Mouse (Mus musculus) CH12.LX (cell line): ENCODE results near the gene Cd163l1. TPM values are rescaled to one million over a fixed set of nuclear protein-coding genes. Genes with fewer than 3 reads are reported as not detected.

Experiments used
- DNase-seq: peaks from one replicate; pipeline ENCODE4 v3.0.0-alpha.2; 2013; ENCODE audit errors: extremely low read depth
- H3K27ac ChIP-seq: 2 replicates; pipeline ENCODE4 v1.5.1; 2012; ENCODE audit warnings: low read depth, mild to moderate bottlenecking, control low read depth, moderate library complexity; ENCODE audit not compliant: insufficient read depth
- H3K27me3 ChIP-seq: replicated peaks from 2 replicates; pipeline ENCODE3; 2012; ENCODE audit warnings: inconsistent platforms
- H3K36me3 ChIP-seq, 2 experiments: replicated peaks in 1 of 2; 2 replicates each; pipeline versions ENCODE3 to v1.6.1; 2012; ENCODE audit warnings: inconsistent platforms in 1 of 2, low read length in 1 of 2, mild to moderate bottlenecking in 1 of 2, mixed read lengths in 1 of 2, moderate library complexity in 1 of 2; ENCODE audit not compliant: control insufficient read depth in 1 of 2, insufficient read depth in 1 of 2
- H3K4me1 ChIP-seq, 2 experiments: 2 replicates each; pipeline ENCODE4 v1.6.1; 2012; ENCODE audit warnings: inconsistent platforms in 1 of 2, moderate library complexity in 1 of 2; ENCODE audit not compliant: insufficient read depth in 2 of 2, control insufficient read depth in 1 of 2
- H3K4me2 ChIP-seq: 2 replicates; pipeline ENCODE4 v1.6.1; 2012; ENCODE audit warnings: low read depth, mild to moderate bottlenecking, control low read depth; ENCODE audit not compliant: poor library complexity, insufficient read depth, severe bottlenecking
- H3K4me3 ChIP-seq, 3 experiments: fragments of 150-350 bp in 1 of 3; sonication (generic) in 1 of 3; replicated peaks in 1 of 3; 2 replicates each; pipeline versions ENCODE3 to v1.5.1; 2011 to 2012; ENCODE audit warnings: low read depth in 2 of 3, low read length in 2 of 3, mild to moderate bottlenecking in 2 of 3, moderate library complexity in 2 of 3, control low read depth in 1 of 3, improper control_type of control experiment in 1 of 3, inconsistent platforms in 1 of 3, mixed read lengths in 1 of 3; ENCODE audit not compliant: poor library complexity in 1 of 3
- H3K79me2 ChIP-seq: replicated peaks from 2 replicates; pipeline ENCODE4 v1.6.1; 2012; ENCODE audit warnings: mild to moderate bottlenecking, moderate library complexity; ENCODE audit not compliant: control insufficient read depth, poor library complexity, insufficient read depth, severe bottlenecking; ENCODE audit errors: extremely low read depth
- H3K9ac ChIP-seq: 2 replicates; pipeline ENCODE4 v1.6.1; 2012; ENCODE audit warnings: low read depth, mild to moderate bottlenecking, control low read depth, moderate library complexity; ENCODE audit not compliant: insufficient read depth
- H3K9me3 ChIP-seq: replicated peaks from 2 replicates; pipeline ENCODE3; 2012; ENCODE audit warnings: low read length, inconsistent platforms, mixed read lengths
- BHLHE40 ChIP-seq: IDR thresholded peaks from 2 replicates; pipeline ENCODE4 v1.6.1; 2011; ENCODE audit warnings: mild to moderate bottlenecking, low read depth, low read length, improper control_type of control experiment
- CHD1 ChIP-seq: IDR thresholded peaks from 2 replicates; pipeline ENCODE4 v1.6.1; 2012; ENCODE audit warnings: low read depth, low read length, improper control_type of control experiment, inconsistent platforms
- CHD2 ChIP-seq: IDR thresholded peaks from 2 replicates; pipeline ENCODE4 v1.6.1; 2011; ENCODE audit warnings: low read length, improper control_type of control experiment
- CTCF ChIP-seq, 2 experiments: IDR thresholded peaks in 1 of 2; conservative IDR thresholded peaks in 1 of 2; 2 replicates each; pipeline ENCODE4 v1.5.1; 2011 to 2012; ENCODE audit warnings: low read depth in 2 of 2, low read length in 2 of 2, improper control_type of control experiment in 1 of 2, inconsistent platforms in 1 of 2, mild to moderate bottlenecking in 1 of 2, moderate library complexity in 1 of 2
- E2F4 ChIP-seq: IDR thresholded peaks from 2 replicates; pipeline ENCODE4 v1.6.1; 2011; ENCODE audit warnings: low read depth, low read length, improper control_type of control experiment; ENCODE audit not compliant: insufficient replicate concordance
- EP300 ChIP-seq: IDR thresholded peaks from 2 replicates; pipeline ENCODE4 v1.6.1; 2011; ENCODE audit warnings: low read length, improper control_type of control experiment
- GABPA ChIP-seq: IDR thresholded peaks from 2 replicates; pipeline ENCODE4 v1.6.1; 2012; ENCODE audit warnings: low read depth, low read length, improper control_type of control experiment, inconsistent platforms; ENCODE audit not compliant: insufficient replicate concordance
- JUN ChIP-seq: IDR thresholded peaks from 2 replicates; pipeline ENCODE4 v1.6.1; 2011; ENCODE audit warnings: low read depth, mild to moderate bottlenecking, low read length, improper control_type of control experiment, moderate library complexity; ENCODE audit not compliant: insufficient read depth
- KAT2A ChIP-seq: IDR thresholded peaks from 2 replicates; pipeline ENCODE4 v1.6.1; 2012; ENCODE audit warnings: low read length, improper control_type of control experiment, inconsistent platforms; ENCODE audit not compliant: insufficient replicate concordance
- MAZ ChIP-seq: IDR thresholded peaks from 2 replicates; pipeline ENCODE4 v1.6.1; 2012; ENCODE audit warnings: low read depth, mild to moderate bottlenecking, inconsistent platforms, low read length, improper control_type of control experiment, moderate library complexity
- MEF2A ChIP-seq: IDR thresholded peaks from 2 replicates; pipeline ENCODE4 v1.6.1; 2014; ENCODE audit warnings: low read depth, mild to moderate bottlenecking, inconsistent platforms, low read length, improper control_type of control experiment, borderline replicate concordance
- MXI1 ChIP-seq: IDR thresholded peaks from 2 replicates; pipeline ENCODE4 v1.6.1; 2011; ENCODE audit warnings: mild to moderate bottlenecking, low read depth, low read length, improper control_type of control experiment
- NRF1 ChIP-seq: IDR thresholded peaks from 2 replicates; pipeline ENCODE4 v1.6.1; 2014; ENCODE audit warnings: low read depth, mild to moderate bottlenecking, inconsistent platforms, low read length, improper control_type of control experiment, moderate library complexity
- PAX5 ChIP-seq: IDR thresholded peaks from 2 replicates; pipeline ENCODE4 v1.6.1; 2012; ENCODE audit warnings: low read length, inconsistent platforms, mixed read lengths
- POLR2A ChIP-seq: IDR thresholded peaks from 2 replicates; pipeline ENCODE4 v1.6.1; 2011; ENCODE audit warnings: low read depth, mild to moderate bottlenecking, improper control_type of control experiment, low read length
- POLR2AphosphoS2 ChIP-seq: IDR thresholded peaks from 2 replicates; pipeline ENCODE4 v1.6.1; 2011; ENCODE audit warnings: low read depth, low read length, improper control_type of control experiment
- RAD21 ChIP-seq: IDR thresholded peaks from 2 replicates; pipeline ENCODE4 v1.6.1; 2011; ENCODE audit warnings: low read depth, mild to moderate bottlenecking, low read length, improper control_type of control experiment, moderate library complexity
- SIN3A ChIP-seq: IDR thresholded peaks from 2 replicates; pipeline ENCODE4 v1.6.1; 2012; ENCODE audit warnings: low read length, improper control_type of control experiment, inconsistent platforms
- TBP ChIP-seq: conservative IDR thresholded peaks from 2 replicates; pipeline ENCODE4 v1.6.1; 2011; ENCODE audit warnings: low read depth, low read length, improper control_type of control experiment
- USF1 ChIP-seq: IDR thresholded peaks from 2 replicates; pipeline ENCODE4 v1.6.1; 2014; ENCODE audit warnings: low read depth, mild to moderate bottlenecking, inconsistent platforms, low read length, improper control_type of control experiment
- USF2 ChIP-seq: conservative IDR thresholded peaks from 2 replicates; pipeline ENCODE4 v1.6.1; 2011; ENCODE audit warnings: low read depth, low read length, improper control_type of control experiment
- ZC3H11A ChIP-seq: IDR thresholded peaks from 2 replicates; pipeline ENCODE4 v1.6.1; 2012; ENCODE audit warnings: low read depth, mild to moderate bottlenecking, inconsistent platforms, low read length, improper control_type of control experiment
- dilution Hi-C: fragments of 300-500 bp; cut with MboI; formaldehyde crosslinking; loops from 2 replicates; pipeline ENCODE4 v1.14.3; 2020; ENCODE audit warnings: low sequenced_read_pairs; ENCODE audit not compliant: extremely low pct_unique_long_range_greater_than_20kb, extremely low pct_ligation_motif_present
- in situ Hi-C: fragments of 300-500 bp; cut with MboI; formaldehyde crosslinking; loops from 3 replicates; pipeline ENCODE4 v1.14.3; 2019; ENCODE audit warnings: low sequenced_read_pairs, low pct_ligation_motif_present, low pct_unique_long_range_greater_than_20kb, mixed read lengths
- polyA plus RNA-seq: library from polyadenylated mRNA; unstranded; fragments of >175 nt; gene quantifications from 2 replicates; pipeline ENCODE4 v1.2.1, GENCODE M21; 2012; ENCODE audit warnings: low read depth; ENCODE audit not compliant: insufficient read length
- total RNA-seq, 2 experiments: library from RNA; depleted of rRNA; stranded (reverse); fragments of 300-350 nt in 1 of 2; fragments of >200 nt in 1 of 2; gene quantifications; 2 replicates each; pipeline ENCODE4 v1.2.3; 2012 to 2014

Gene Cd163l1
- total and polyA plus RNA-seq, 3 experiments, result not detected

DNA sequence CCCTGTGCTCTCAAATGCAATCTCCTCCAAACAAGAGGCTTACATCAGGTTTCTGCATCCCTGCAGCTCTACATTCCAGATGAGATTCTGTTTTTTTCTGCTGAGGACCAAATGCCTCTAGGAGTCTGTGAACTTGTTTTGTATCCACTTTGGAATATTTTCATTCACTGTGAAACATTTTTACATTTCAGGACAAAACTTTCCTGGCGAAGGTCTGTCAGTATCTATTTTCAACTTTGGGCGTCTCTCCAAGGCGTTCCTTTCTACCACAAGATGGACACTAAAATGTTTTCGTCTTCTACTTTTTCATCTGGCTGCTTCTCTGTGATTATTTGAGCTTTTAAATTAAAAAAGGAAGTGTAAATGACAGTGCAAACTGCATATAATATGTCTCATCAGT, 24.0 kb upstream of the Cd163l1 start:
- no peak overlapping the region for H3K27ac ChIP-seq
- no peak for DNase-seq
- dilution Hi-C loops, result no loop called here
- no peaks in the 10 kb centered on the region for H3K9me3 ChIP-seq
- H3K9ac ChIP-seq, result no peak overlapping the region
- TF ChIP-seq ZC3H11A, result no peak
- TF ChIP-seq MAZ, result no peak
- no peak for TF ChIP-seq USF2
- TF ChIP-seq CHD1, result no peak
- no peak for TF ChIP-seq POLR2A
- TF ChIP-seq POLR2AphosphoS2, result no peak
- TF ChIP-seq JUN, result no peak
- TF ChIP-seq CTCF (conservative IDR thresholded peaks at IDR 0.05 in 1 of 2, IDR thresholded peaks at IDR 0.05 in 1 of 2; ENCODE audit: low read depth in 2 of 2, low read length in 2 of 2), result no peak
- no peak for TF ChIP-seq CHD2
- TF ChIP-seq TBP, result no peak
- no peak for TF ChIP-seq EP300
- no peak for TF ChIP-seq USF1
- TF ChIP-seq GABPA, result no peak
- TF ChIP-seq, all 38 proteins: peak for 0
- Histone ChIP-seq H3K27me3 (peaks cover 88% of the 10 kb centered on the region), H3K4me2 (no peak overlapping the region), H3K36me3 (no peaks in the 10 kb centered on the region), H3K4me3 (no peak overlapping the region), H3K79me2 (no peaks in the 10 kb centered on the region), H3K4me1 (no peaks in the 10 kb centered on the region)
- in situ Hi-C loops, result loop anchor here (25.0 kb wide), 1 partner anchor 593 kb away; the partner anchor contains the start of gene Syce1

DNA sequence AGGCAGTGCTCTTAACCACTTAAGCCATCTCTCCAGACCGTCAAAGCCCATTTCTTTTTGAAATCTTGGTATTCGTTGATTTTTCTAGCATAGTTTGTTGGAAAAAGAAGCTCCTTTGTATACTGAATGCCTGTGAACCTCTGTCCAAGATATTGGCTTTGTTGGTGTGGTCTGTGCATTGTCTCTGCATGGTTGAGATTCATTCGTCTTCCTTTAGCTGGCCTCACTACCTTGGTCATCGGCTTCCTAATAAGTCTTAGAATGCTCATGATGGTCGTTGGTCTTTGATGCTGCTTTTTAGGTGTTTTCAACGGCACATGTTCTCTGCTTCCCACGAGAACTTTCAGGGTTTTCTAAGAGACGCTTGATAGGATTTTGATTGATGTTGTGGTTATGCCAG, 22.1 kb upstream of the Cd163l1 start:
- H3K27me3 ChIP-seq, result peaks cover 86% of the 10 kb centered on the region
- H3K4me3 ChIP-seq, result no peak overlapping the region
- H3K27ac ChIP-seq, result no peak overlapping the region
- no peaks in the 10 kb centered on the region for H3K4me1 ChIP-seq
- no peaks in the 10 kb centered on the region for H3K79me2 ChIP-seq
- H3K36me3 ChIP-seq, result no peaks in the 10 kb centered on the region
- no peaks in the 10 kb centered on the region for H3K9me3 ChIP-seq
- DNase-seq, result no peak
- no peak overlapping the region for H3K4me2 ChIP-seq
- dilution Hi-C loops, result no loop called here
- in situ Hi-C loops, result loop anchor here (25.0 kb wide), 1 partner anchor 591 kb away; the partner anchor contains the start of gene Syce1
- no peak overlapping the region for H3K9ac ChIP-seq
- TF ChIP-seq E2F4 (no peak), KAT2A (no peak), NRF1 (no peak), MXI1 (no peak), RAD21 (no peak), POLR2AphosphoS2 (no peak), BHLHE40 (no peak), SIN3A (no peak), MEF2A (no peak), PAX5 (no peak)
- TF ChIP-seq, all 38 proteins: peak for 0
